Mouse (Mus musculus): ENCODE data around the gene Ift81. TPM values are rescaled to one million over a fixed set of nuclear protein-coding genes. Genes with fewer than 3 reads are reported as not detected.

Gene Ift81
- total RNA-seq, 1 experiment, result 7.4 TPM

GRCm38 (mm10) chr5:122516901-122517300, 97.4 kb downstream of the Ift81 start:
- Histone ChIP-seq H3K27ac (ENCODE audit: insufficient read depth, low read depth, low read length, poor library complexity, severe bottlenecking) (no peak overlapping the region), H3K9ac (ENCODE audit: insufficient read depth, low read depth, low read length, poor library complexity, severe bottlenecking) (no peak overlapping the region), H3K9me3 (ENCODE audit: control insufficient read depth, insufficient read depth, low read depth, low read length) (no peaks in the 10 kb centered on the region), H3K4me1 (ENCODE audit: control insufficient read depth in 2 of 2, insufficient read depth in 2 of 2, low read length in 2 of 2, poor library complexity in 1 of 2) (peaks cover 17 to 37% of the 10 kb centered on the region in 2 experiments), H3K4me3 (ENCODE audit: insufficient read depth in 1 of 2, low read depth in 1 of 2, low read length in 2 of 2, poor library complexity in 1 of 2, severe bottlenecking in 1 of 2) (no peak overlapping the region), H3K36me3 (ENCODE audit: control insufficient read depth, insufficient read depth, low read length, poor library complexity, severe bottlenecking) (no peaks in the 10 kb centered on the region)
- no peak for DNase-seq (ENCODE audit: low read depth, low spot score)
- TF ChIP-seq ZC3H11A (IDR thresholded peaks at IDR 0.05; ENCODE audit: borderline replicate concordance, low read depth, low read length) (no peak), MAFK (IDR thresholded peaks at IDR 0.05; ENCODE audit: insufficient read depth, low read depth, low read length) (no peak), ZNF384 (IDR thresholded peaks at IDR 0.05; ENCODE audit: low read depth, low read length) (no peak), CHD2 (IDR thresholded peaks at IDR 0.05; ENCODE audit: low read depth, low read length) (no peak), HCFC1 (IDR thresholded peaks at IDR 0.05; ENCODE audit: borderline replicate concordance, insufficient read depth, low read length) (no peak)
- in situ Hi-C loops (cut with MboI; ENCODE audit: low sequenced_read_pairs in 2 of 2, unreplicated experiment in 2 of 2), result no loop called here

GRCm38 (mm10) chr5:122516029-122516730, 98.1 kb downstream of the Ift81 start:
- Histone ChIP-seq H3K9ac (ENCODE audit: insufficient read depth, low read depth, low read length, poor library complexity, severe bottlenecking) (no peak overlapping the region), H3K27ac (ENCODE audit: insufficient read depth, low read depth, low read length, poor library complexity, severe bottlenecking) (no peak overlapping the region), H3K4me1 (ENCODE audit: control insufficient read depth in 2 of 2, insufficient read depth in 2 of 2, low read length in 2 of 2, poor library complexity in 1 of 2) (peaks cover 21 to 42% of the 10 kb centered on the region in 2 experiments), H3K4me3 (ENCODE audit: insufficient read depth in 1 of 2, low read depth in 1 of 2, low read length in 2 of 2, poor library complexity in 1 of 2, severe bottlenecking in 1 of 2) (no peak overlapping the region), H3K36me3 (ENCODE audit: control insufficient read depth, insufficient read depth, low read length, poor library complexity, severe bottlenecking) (no peaks in the 10 kb centered on the region), H3K9me3 (ENCODE audit: control insufficient read depth, insufficient read depth, low read depth, low read length) (no peaks in the 10 kb centered on the region)
- in situ Hi-C loops (cut with MboI; ENCODE audit: low sequenced_read_pairs in 2 of 2, unreplicated experiment in 2 of 2), result no loop called here
- DNase-seq (ENCODE audit: low read depth, low spot score), result no peak
- TF ChIP-seq ZC3H11A (IDR thresholded peaks at IDR 0.05; ENCODE audit: borderline replicate concordance, low read depth, low read length) (no peak), MAFK (IDR thresholded peaks at IDR 0.05; ENCODE audit: insufficient read depth, low read depth, low read length) (no peak), CHD2 (IDR thresholded peaks at IDR 0.05; ENCODE audit: low read depth, low read length) (no peak), ZNF384 (IDR thresholded peaks at IDR 0.05; ENCODE audit: low read depth, low read length) (no peak), HCFC1 (IDR thresholded peaks at IDR 0.05; ENCODE audit: borderline replicate concordance, insufficient read depth, low read length) (no peak)

- Histone ChIP-seq H3K9ac (ENCODE audit: insufficient read depth, low read depth, low read length, poor library complexity, severe bottlenecking) (no peak overlapping the region), H3K36me3 (ENCODE audit: control insufficient read depth, insufficient read depth, low read length, poor library complexity, severe bottlenecking) (no peaks in the 10 kb centered on the region), H3K9me3 (ENCODE audit: control insufficient read depth, insufficient read depth, low read depth, low read length) (no peaks in the 10 kb centered on the region), H3K27ac (ENCODE audit: insufficient read depth, low read depth, low read length, poor library complexity, severe bottlenecking) (no peak overlapping the region), H3K4me3 (ENCODE audit: insufficient read depth in 1 of 2, low read depth in 1 of 2, low read length in 2 of 2, poor library complexity in 1 of 2, severe bottlenecking in 1 of 2) (no peak overlapping the region; a peak in 1 of 4 replicates), H3K4me1 (ENCODE audit: control insufficient read depth in 2 of 2, insufficient read depth in 2 of 2, low read length in 2 of 2, poor library complexity in 1 of 2) (peaks cover 25 to 50% of the 10 kb centered on the region in 2 experiments)
- TF ChIP-seq MAFK (IDR thresholded peaks at IDR 0.05; ENCODE audit: insufficient read depth, low read depth, low read length) (no peak), ZNF384 (IDR thresholded peaks at IDR 0.05; ENCODE audit: low read depth, low read length) (no peak), CHD2 (IDR thresholded peaks at IDR 0.05; ENCODE audit: low read depth, low read length) (no peak), ZC3H11A (IDR thresholded peaks at IDR 0.05; ENCODE audit: borderline replicate concordance, low read depth, low read length) (no peak)
- DNase-seq (ENCODE audit: low read depth, low spot score), result no peak
- in situ Hi-C loops (cut with MboI; ENCODE audit: low sequenced_read_pairs in 2 of 2, unreplicated experiment in 2 of 2), result no loop called here
Observed at GRCm38 (mm10) chr5:122514127-122514521, 100.2 kb downstream of the Ift81 start.

- DNase-seq (ENCODE audit: low read depth, low spot score), result no peak
- no peak for TF ChIP-seq CHD2 (IDR thresholded peaks at IDR 0.05; ENCODE audit: low read depth, low read length)
- TF ChIP-seq ZNF384 (IDR thresholded peaks at IDR 0.05; ENCODE audit: low read depth, low read length), result no peak
- no peak for TF ChIP-seq MAFK (IDR thresholded peaks at IDR 0.05; ENCODE audit: insufficient read depth, low read depth, low read length)
- no peak for TF ChIP-seq ZC3H11A (IDR thresholded peaks at IDR 0.05; ENCODE audit: borderline replicate concordance, low read depth, low read length)
- no peak for TF ChIP-seq HCFC1 (IDR thresholded peaks at IDR 0.05; ENCODE audit: borderline replicate concordance, insufficient read depth, low read length)
- Histone ChIP-seq H3K4me3 (ENCODE audit: insufficient read depth in 1 of 2, low read depth in 1 of 2, low read length in 2 of 2, poor library complexity in 1 of 2, severe bottlenecking in 1 of 2) (peak overlapping the region in 1 of 2 experiments; percentile 18; a peak in 1 of 4 replicates), H3K27ac (ENCODE audit: insufficient read depth, low read depth, low read length, poor library complexity, severe bottlenecking) (no peak overlapping the region), H3K4me1 (ENCODE audit: control insufficient read depth in 2 of 2, insufficient read depth in 2 of 2, low read length in 2 of 2, poor library complexity in 1 of 2) (peaks cover 24 to 48% of the 10 kb centered on the region in 2 experiments), H3K9ac (ENCODE audit: insufficient read depth, low read depth, low read length, poor library complexity, severe bottlenecking) (no peak overlapping the region), H3K9me3 (ENCODE audit: control insufficient read depth, insufficient read depth, low read depth, low read length) (no peaks in the 10 kb centered on the region), H3K36me3 (ENCODE audit: control insufficient read depth, insufficient read depth, low read length, poor library complexity, severe bottlenecking) (no peaks in the 10 kb centered on the region)
- in situ Hi-C loops (cut with MboI; ENCODE audit: low sequenced_read_pairs in 2 of 2, unreplicated experiment in 2 of 2), result no loop called here
Observed at GRCm38 (mm10) chr5:122513421-122514126, 100.7 kb downstream of the Ift81 start.
